Mouse (Mus musculus) lung, postnatal 4 days (tissue): ENCODE measurements around the gene Camk2b.
"Not testable (repeated sequence)": the region's sequence is repeated elsewhere in the genome, so short reads cannot be mapped to it uniquely, and the experiment has no call there.

ENCODE experiments used
- DNase-seq, 2 experiments: peaks; one replicate each; pipeline ENCODE4 v3.0.0; 2021

Camk2b gene

GRCm38 (mm10) chr11:6013359-6013758 lies 52.8 kb downstream of the Camk2b start:
- DNase-seq, result no peak

GRCm38 (mm10) chr11:6011879-6012278 lies 54.3 kb downstream of the Camk2b start:
- DNase-seq, result no peak

- DNase-seq, result not testable (repeated sequence)
Measured at GRCm38 (mm10) chr11:6010751-6011482, 55.2 kb downstream of the Camk2b start.

- not testable (repeated sequence) for DNase-seq
Measured at GRCm38 (mm10) chr11:6007779-6008128, 58.4 kb downstream of the Camk2b start.

GRCm38 (mm10) chr11:6007010-6007778 lies 59.0 kb downstream of the Camk2b start:
- DNase-seq, result not testable (repeated sequence)

GRCm38 (mm10) chr11:6006351-6007009 lies 59.7 kb downstream of the Camk2b start:
- not testable (repeated sequence) for DNase-seq

GRCm38 (mm10) chr11:6005374-6006043 lies 60.7 kb downstream of the Camk2b start:
- DNase-seq, result not testable (repeated sequence)

- peak in 1 of 2 experiments; percentile 53 for DNase-seq
Measured at GRCm38 (mm10) chr11:6003046-6003639, 63.0 kb downstream of the Camk2b start.

- no peak for DNase-seq
Measured at GRCm38 (mm10) chr11:6001981-6002649, 64.0 kb downstream of the Camk2b start.

GRCm38 (mm10) chr11:6000961-6001682 lies 65.0 kb downstream of the Camk2b start:
- no peak for DNase-seq

- DNase-seq, result peak; percentile 84 to 94
Measured at GRCm38 (mm10) chr11:5999832-6000771, 66.1 kb downstream of the Camk2b start.

GRCm38 (mm10) chr11:5998472-5998871 lies 67.7 kb downstream of the Camk2b start:
- DNase-seq, result no peak

- peak; percentile 79 to 86 for DNase-seq
Measured at GRCm38 (mm10) chr11:5995989-5996388, 70.2 kb downstream of the Camk2b start.

GRCm38 (mm10) chr11:5994880-5995279 lies 71.3 kb downstream of the Camk2b start:
- DNase-seq, result no peak

GRCm38 (mm10) chr11:5994212-5994611 lies 72.0 kb downstream of the Camk2b start:
- no peak for DNase-seq

- DNase-seq, result peak in 1 of 2 experiments; percentile 62
Measured at GRCm38 (mm10) chr11:5990910-5991309, 75.3 kb downstream of the Camk2b start.

- DNase-seq, result no peak
Measured at GRCm38 (mm10) chr11:5989954-5990593, 76.1 kb downstream of the Camk2b start.

- DNase-seq, result no peak
Measured at GRCm38 (mm10) chr11:5988126-5988525, 78.0 kb downstream of the Camk2b start.

GRCm38 (mm10) chr11:5983629-5984028 lies 82.5 kb downstream of the Camk2b start:
- DNase-seq, result no peak

- no peak for DNase-seq
Measured at GRCm38 (mm10) chr11:5981323-5981722, 84.8 kb downstream of the Camk2b start.
